Mouse (Mus musculus) kidney, embryonic 15.5 days (tissue): ENCODE results near the gene Pagr1b. TPM values are rescaled to one million over a fixed set of nuclear protein-coding genes. Genes with fewer than 3 reads are reported as not detected.
A peak's percentile ranks its signal among the peaks of the same experiment; 100 is the strongest.

ENCODE experiments used
- ATAC-seq: fragments of 200-750 bp; cut with Nextera tagmentation; replicated peaks from 2 replicates; pipeline ENCODE4 v1.8.0; 2017; ENCODE audit warnings: moderate TSS enrichment; ENCODE audit not compliant: low FRiP score
- H3K27ac ChIP-seq: fragments of 300-500 bp; sonication (generic); 2 replicates; pipeline ENCODE4 v1.5.1; 2015; ENCODE audit warnings: mild to moderate bottlenecking, inconsistent platforms
- H3K27me3 ChIP-seq: fragments of 300-500 bp; sonication (generic); 2 replicates; pipeline ENCODE4 v1.6.1; 2015; ENCODE audit warnings: inconsistent platforms
- H3K36me3 ChIP-seq: fragments of 300-500 bp; sonication (generic); 2 replicates; pipeline ENCODE4 v1.6.1; 2015; ENCODE audit warnings: inconsistent platforms
- H3K4me1 ChIP-seq: fragments of 300-500 bp; sonication (generic); 2 replicates; pipeline ENCODE4 v1.6.1; 2015; ENCODE audit warnings: inconsistent platforms
- H3K4me2 ChIP-seq: fragments of 300-500 bp; sonication (generic); 2 replicates; pipeline ENCODE4 v1.6.1; 2015; ENCODE audit warnings: moderate library complexity, mild to moderate bottlenecking, inconsistent platforms
- H3K4me3 ChIP-seq: fragments of 300-500 bp; sonication (generic); replicated peaks from 2 replicates; pipeline ENCODE4 v1.5.1; 2015; ENCODE audit warnings: mild to moderate bottlenecking, inconsistent platforms
- H3K9ac ChIP-seq: fragments of 300-500 bp; sonication (generic); 2 replicates; pipeline ENCODE4 v1.6.1; 2015; ENCODE audit warnings: mild to moderate bottlenecking, inconsistent platforms
- H3K9me3 ChIP-seq: fragments of 300-500 bp; sonication (generic); replicated peaks from 2 replicates; pipeline ENCODE4 v1.6.1; 2016; ENCODE audit warnings: inconsistent platforms
- WGBS: fragments of 180-500 bp; shearing (Covaris S2); methylation state at CpG from one replicate; pipeline ENCODE4 v1.1.7; 2015; ENCODE audit warnings: mixed read lengths; 5-methylcytosine and 5-hydroxymethylcytosine counted together
- polyA plus RNA-seq: library from polyadenylated mRNA; unstranded; fragments of >200 nt; fragmentation: Nextera tagmentation; extraction: Ambion mirVana; gene quantifications from 2 replicates; pipeline ENCODE4 v1.2.1, GENCODE M21; 2015

Gene Pagr1b
- polyA plus RNA-seq, 1 experiment from 2014 or later, result not detected

DNA sequence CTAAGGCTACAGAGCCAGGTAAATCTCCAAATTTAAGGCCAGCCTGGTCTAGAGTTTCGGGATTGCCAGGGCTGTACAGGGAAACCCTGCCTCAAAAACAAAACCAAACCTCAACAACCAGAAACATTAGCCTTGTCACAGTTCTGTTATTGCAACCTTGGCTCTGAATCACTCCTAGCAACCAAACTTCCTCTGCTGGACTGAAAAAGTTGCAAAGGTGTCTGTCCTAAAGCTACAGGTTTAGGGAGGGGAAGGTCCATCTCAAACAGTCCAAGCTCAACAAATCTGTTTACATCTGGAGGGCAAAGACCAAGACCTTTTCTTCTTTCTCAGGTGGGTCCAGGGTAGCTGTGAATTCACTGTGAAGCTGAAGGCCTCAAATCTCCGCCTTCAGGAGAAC lies 5.2 kb downstream of the Pagr1b start:
- H3K4me3 ChIP-seq, result no peak overlapping the region
- whole genome bisulfite sequencing, result 85% methylated on average over 2 of the region's 2 CpGs
- H3K27ac ChIP-seq, result no peak overlapping the region
- H3K36me3 ChIP-seq, result peaks cover 29% of the 10 kb centered on the region
- no peak for ATAC-seq
- H3K4me2 ChIP-seq, result no peak overlapping the region
- H3K9ac ChIP-seq, result no peak overlapping the region
- H3K4me1 ChIP-seq, result peaks cover 51% of the 10 kb centered on the region
- H3K27me3 ChIP-seq, result no peaks in the 10 kb centered on the region
- H3K9me3 ChIP-seq, result no peaks in the 10 kb centered on the region

DNA sequence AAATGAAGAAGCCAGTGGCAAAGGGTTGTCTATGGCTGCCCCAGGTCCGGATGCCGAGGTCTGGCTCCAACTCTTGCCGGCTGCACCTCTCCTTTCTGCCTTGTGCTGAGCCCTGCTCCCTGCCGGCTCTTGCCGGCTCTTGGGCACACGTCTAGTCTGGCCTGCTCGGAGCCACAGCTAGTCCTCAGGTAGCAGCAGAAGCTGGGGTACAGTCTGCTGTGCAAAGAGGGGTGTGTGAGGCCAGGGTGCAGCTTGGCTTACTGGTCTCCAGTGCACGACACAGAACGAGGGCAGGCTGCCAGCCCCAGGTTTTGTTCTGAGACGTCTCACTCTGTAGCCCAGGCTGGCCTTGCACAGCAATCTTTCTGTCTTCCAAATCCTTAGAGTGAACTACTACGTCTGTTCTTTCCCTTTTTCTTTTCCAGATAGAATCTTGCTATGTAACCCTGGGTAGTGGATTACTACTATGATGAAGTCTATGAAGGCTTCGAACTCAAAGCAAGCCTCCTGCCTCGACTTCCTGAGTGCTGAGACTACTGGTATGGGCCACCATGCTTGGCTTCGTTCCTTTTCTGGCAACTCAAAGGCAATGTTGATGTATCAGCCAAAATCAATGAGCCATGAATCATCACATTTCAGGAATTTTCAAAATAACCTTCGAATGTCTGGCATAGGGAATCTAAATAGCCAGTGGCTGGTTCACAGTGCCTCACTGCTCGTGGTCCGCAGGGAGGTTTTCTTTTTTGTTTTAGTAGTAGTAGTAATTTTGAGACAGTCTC lies 6.8 kb downstream of the Pagr1b start:
- no peak overlapping the region for H3K4me3 ChIP-seq
- no peaks in the 10 kb centered on the region for H3K27me3 ChIP-seq
- peaks cover 36% of the 10 kb centered on the region for H3K4me1 ChIP-seq
- H3K9ac ChIP-seq, result no peak overlapping the region
- 76% methylated on average over 17 of the region's 17 CpGs for WGBS
- H3K36me3 ChIP-seq, result peaks cover 18% of the 10 kb centered on the region
- H3K4me2 ChIP-seq, result no peak overlapping the region
- ATAC-seq, result no peak
- H3K27ac ChIP-seq, result peak overlapping the region; percentile 89
- no peaks in the 10 kb centered on the region for H3K9me3 ChIP-seq

DNA sequence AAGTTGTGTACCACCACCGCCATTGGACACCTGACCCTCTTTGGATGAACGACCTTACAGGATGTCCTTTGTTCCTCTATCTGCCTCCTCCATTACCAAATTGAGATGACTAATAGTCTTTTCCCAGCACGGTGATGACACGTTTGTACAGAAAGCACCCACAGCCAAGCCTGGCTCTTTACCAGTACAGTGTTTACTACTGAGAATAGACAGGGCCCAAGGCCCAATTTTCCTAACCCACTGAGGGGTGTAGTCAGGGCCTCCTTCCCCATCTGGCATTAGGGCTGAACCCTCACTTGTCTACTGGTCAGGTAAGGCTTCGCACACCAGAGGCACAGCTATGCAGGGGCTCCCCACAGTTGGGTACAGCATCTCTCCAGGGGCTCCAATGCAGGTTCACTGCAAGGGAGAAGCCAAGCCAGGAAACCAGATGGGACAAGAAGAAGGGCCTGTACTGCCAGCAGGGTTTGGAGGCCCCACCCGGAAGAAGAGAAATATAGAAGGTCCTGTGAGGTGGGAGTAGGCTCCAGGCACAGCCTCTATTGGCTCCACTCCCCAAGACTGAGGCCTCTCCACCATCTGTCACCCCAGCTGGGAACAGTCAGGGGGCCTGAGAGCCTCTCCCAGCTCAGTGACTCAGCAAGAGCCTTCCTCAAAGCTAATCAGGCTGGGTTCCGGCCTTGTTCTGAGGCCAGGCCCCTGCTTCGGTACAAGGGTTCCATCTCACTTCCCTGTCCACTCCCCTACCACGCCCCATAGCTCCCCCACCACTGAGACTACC lies 7.9 kb downstream of the Pagr1b start:
- peak; percentile 87 for ATAC-seq
- Histone ChIP-seq H3K4me2 (no peak overlapping the region; the same call in 1 of the 2 replicates), H3K36me3 (peaks cover 15% of the 10 kb centered on the region), H3K27me3 (no peaks in the 10 kb centered on the region), H3K4me1 (peaks cover 25% of the 10 kb centered on the region), H3K9me3 (no peaks in the 10 kb centered on the region), H3K9ac (peak overlapping the region; percentile 37; the same call in 1 of the 2 replicates), H3K27ac (peak overlapping the region; percentile 89), H3K4me3 (no peak overlapping the region)
- 43% methylated on average over 9 of the region's 9 CpGs for WGBS

DNA sequence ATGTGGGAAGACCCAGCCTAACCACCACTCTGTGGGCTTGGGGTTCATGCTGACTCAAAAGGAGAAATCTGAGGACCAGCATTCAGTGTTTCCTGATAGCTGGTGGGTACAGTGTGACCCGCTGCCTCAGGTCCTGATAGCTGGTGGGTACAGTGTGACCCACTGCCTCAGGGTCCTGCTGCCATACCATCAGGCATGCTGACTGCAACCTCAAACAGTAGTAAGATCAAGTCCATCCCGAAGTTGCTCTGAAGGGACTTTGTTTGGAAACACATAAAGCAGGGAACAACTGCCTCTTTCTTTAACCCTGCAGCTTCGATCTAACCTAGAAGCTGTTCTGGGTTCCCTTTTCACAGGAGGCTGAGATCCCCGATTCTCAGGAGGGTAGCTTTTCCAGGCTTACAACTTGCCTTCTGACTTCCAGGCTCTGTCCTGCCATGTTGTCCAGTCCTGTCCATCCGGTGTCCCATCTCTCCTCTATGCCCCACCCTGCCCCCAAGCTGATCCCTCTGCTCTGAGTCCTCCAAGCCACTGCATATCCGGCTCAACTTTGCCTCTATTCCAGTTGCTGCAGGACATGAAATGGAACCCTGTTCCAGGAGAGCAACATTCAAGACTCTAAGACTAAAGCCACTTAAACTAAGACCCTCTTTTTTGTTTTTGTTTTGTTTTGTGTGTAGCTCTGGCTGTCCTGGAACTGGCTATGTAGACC lies 8.8 kb downstream of the Pagr1b start:
- no peak overlapping the region for H3K4me3 ChIP-seq
- H3K9ac ChIP-seq, result no peak overlapping the region
- H3K27me3 ChIP-seq, result no peaks in the 10 kb centered on the region
- no peak overlapping the region for H3K27ac ChIP-seq
- H3K9me3 ChIP-seq, result no peaks in the 10 kb centered on the region
- peaks cover 5% of the 10 kb centered on the region for H3K36me3 ChIP-seq
- H3K4me1 ChIP-seq, result peaks cover 20% of the 10 kb centered on the region
- no peak overlapping the region for H3K4me2 ChIP-seq
- WGBS, result 85% methylated on average over 6 of the region's 6 CpGs
- no peak for ATAC-seq

DNA sequence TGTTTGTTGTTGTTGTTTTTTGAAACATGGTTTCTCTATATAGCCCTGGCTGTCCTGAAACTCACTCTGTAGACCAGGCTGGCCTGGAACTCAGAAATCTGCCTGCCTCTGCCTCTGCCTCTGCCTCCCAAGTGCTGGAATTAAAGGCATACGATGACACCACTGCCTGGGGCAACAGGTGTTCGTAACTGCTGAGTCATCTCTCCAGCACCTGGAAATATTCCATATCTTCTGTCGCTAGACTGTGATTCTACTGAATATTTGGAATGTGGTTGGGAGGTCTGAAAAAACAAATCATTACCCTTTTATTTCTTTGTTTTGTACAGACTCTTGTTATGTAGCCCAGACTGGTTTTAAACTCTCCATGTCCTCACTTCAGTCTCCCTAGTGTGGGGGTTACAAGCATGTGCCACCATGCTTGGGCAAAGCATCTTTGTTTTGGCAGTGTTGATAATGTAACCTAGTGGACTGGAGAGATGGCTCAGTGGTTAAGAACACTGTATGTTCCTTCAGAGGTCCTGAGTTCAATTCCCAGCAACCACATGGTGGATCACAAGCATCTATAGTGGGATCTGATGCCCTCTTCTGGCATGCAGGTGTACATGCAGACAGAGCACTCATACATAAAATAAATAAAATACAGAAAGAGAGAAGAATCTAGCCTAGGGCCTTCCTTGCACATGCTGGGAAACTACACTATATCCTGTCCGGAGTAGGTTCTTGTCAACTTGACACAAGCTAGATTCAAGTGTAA lies 12.0 kb downstream of the Pagr1b start:
- Histone ChIP-seq H3K4me3 (no peak overlapping the region), H3K27me3 (no peaks in the 10 kb centered on the region), H3K4me1 (peaks cover 12% of the 10 kb centered on the region), H3K27ac (no peak overlapping the region), H3K4me2 (no peak overlapping the region), H3K9me3 (no peaks in the 10 kb centered on the region), H3K36me3 (no peaks in the 10 kb centered on the region), H3K9ac (no peak overlapping the region)
- WGBS, result 87% methylated on average over 4 of the region's 4 CpGs
- no peak for ATAC-seq

DNA sequence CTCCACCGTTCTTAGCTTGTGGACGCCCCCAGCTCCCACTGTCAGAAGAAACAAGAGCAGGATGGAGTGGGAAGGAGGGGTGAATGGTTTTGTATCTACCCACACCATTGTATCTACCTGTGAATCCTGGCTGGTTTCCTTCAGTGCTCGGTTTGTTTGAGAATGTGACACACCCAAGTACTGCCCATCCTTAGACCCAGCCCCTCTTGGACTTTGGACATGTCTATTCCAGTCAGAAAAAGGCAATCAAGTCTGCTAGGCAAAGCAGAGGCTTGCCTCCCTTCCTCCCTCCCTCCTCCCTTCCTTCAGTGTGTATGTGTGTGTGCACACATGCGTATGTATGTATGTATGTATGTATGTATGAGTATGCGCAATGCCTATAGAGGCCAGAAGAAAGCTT lies 12.7 kb downstream of the Pagr1b start:
- H3K27ac ChIP-seq, result no peak overlapping the region
- no peak overlapping the region for H3K4me3 ChIP-seq
- no peaks in the 10 kb centered on the region for H3K9me3 ChIP-seq
- H3K27me3 ChIP-seq, result no peaks in the 10 kb centered on the region
- H3K4me1 ChIP-seq, result peaks cover 5% of the 10 kb centered on the region
- no peak overlapping the region for H3K9ac ChIP-seq
- 91% methylated on average over 5 of the region's 5 CpGs for WGBS
- no peaks in the 10 kb centered on the region for H3K36me3 ChIP-seq
- ATAC-seq, result no peak
- no peak overlapping the region for H3K4me2 ChIP-seq

DNA sequence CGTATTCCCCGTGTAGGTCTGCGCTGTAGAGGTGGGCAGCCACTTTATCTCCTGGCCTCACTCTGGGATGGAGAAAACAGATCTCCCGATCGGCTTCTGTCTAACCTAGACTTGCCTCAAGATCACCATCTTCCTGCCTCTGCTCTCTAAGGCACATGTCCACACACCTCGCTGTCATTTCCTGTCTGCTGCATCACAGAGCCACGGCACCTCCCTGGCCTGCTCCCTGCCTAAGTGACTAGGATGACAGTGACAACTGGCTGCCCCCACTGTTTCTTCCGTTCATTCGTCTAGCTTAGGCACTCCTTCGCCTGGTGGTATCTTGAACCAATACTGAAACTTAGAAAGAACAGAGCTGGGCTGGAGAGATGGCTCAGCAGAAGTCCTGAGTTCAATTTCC lies 16.7 kb downstream of the Pagr1b start:
- 76% methylated on average over 10 of the region's 10 CpGs for WGBS

DNA sequence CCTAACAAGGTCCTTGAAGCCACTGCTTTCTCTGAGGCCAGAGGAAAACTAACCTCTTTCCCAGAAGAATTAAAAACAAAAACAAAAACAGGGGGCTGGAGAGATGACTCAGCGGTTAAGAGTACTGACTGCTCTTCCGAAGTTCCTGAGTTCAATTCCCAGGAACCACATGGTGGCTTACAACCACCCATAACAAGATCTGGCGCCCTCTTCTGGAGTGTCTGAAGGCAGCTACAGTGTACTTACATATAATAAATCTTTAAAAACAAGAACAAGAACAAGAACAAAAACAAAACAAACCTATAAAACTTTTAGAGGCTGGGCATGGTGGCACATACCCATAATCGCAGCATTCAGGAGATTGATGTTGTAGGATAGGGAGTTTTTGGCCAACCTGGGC lies 19.8 kb downstream of the Pagr1b start:
- Histone ChIP-seq H3K27ac (no peak overlapping the region), H3K27me3 (no peaks in the 10 kb centered on the region), H3K36me3 (peaks cover 9% of the 10 kb centered on the region; the same call in 1 of the 2 replicates), H3K9me3 (0 out of 2 replicates have a peak, but pooled peaks cover 5% of the 10 kb centered on the region), H3K4me3 (no peak overlapping the region), H3K9ac (no peak overlapping the region), H3K4me2 (no peak overlapping the region), H3K4me1 (0 out of 2 replicates have a peak, but pooled peaks cover 4% of the 10 kb centered on the region)
- no peak for ATAC-seq
- WGBS, result 82% methylated on average over 4 of the region's 4 CpGs

More for the DNA sequence above, 16.7 kb downstream of the Pagr1b start:
- no peak overlapping the region for H3K4me2 ChIP-seq
- H3K36me3 ChIP-seq, result peaks cover 9% of the 10 kb centered on the region; the same call in 1 of the 2 replicates
- ATAC-seq, result no peak
- H3K4me3 ChIP-seq, result no peak overlapping the region
- H3K9ac ChIP-seq, result no peak overlapping the region
- H3K27me3 ChIP-seq, result no peaks in the 10 kb centered on the region
- H3K27ac ChIP-seq, result no peak overlapping the region
- H3K4me1 ChIP-seq, result no peaks in the 10 kb centered on the region
- H3K9me3 ChIP-seq, result 0 out of 2 replicates have a peak, but pooled peaks cover 5% of the 10 kb centered on the region

DNA sequence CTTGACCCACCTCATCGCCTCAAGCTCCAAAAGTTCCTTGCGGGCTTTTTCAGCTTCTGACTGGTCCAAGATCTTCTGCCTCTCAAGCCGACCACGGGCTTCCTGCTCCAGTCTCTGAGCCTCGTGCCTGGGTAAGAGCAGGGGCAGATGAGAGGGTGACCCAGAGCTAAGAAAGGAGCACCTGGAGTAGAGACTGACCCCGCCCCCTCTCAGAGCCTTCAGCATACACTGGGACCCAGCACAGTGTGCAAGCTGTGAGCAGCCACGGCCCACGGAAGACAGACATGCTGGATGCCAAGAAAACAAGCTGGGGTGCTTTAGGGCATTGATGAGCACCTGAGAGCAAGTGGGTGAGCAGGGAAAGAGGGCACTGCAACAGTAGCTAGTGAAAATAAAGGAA lies 27.5 kb downstream of the Pagr1b start:
- no peak for ATAC-seq
- WGBS, result 74% methylated on average over 8 of the region's 8 CpGs
- Histone ChIP-seq H3K9me3 (no peaks in the 10 kb centered on the region), H3K27me3 (no peaks in the 10 kb centered on the region), H3K4me2 (no peak overlapping the region), H3K9ac (no peak overlapping the region), H3K27ac (no peak overlapping the region), H3K4me1 (0 out of 2 replicates have a peak, but pooled peaks cover 6% of the 10 kb centered on the region), H3K4me3 (no peak overlapping the region), H3K36me3 (no peaks in the 10 kb centered on the region)

DNA sequence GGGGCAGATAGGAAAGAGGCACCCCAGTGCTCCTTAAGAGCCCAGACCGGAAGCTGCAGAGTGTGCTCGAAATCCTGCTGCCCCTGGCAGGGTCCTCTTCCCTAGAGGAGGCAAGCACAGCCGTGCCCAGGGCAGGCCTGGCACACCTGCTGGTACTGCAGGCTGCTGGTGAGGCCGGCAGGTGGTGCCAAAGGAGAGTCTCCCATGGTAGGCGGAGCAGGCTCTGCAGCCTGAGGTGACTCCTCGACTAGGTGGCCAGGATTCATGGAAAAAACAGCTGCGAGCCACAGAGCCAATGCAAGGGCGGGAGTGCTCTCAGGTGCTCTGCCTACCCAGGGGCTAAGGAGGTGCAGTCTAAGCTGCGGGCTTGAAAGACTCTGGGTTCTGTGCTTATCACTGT lies 30.0 kb downstream of the Pagr1b start:
- H3K4me1 ChIP-seq, result 0 out of 2 replicates have a peak, but pooled peaks cover 2% of the 10 kb centered on the region
- peaks cover 3% of the 10 kb centered on the region for H3K36me3 ChIP-seq
- no peaks in the 10 kb centered on the region for H3K9me3 ChIP-seq
- H3K27ac ChIP-seq, result no peak overlapping the region
- no peak overlapping the region for H3K4me2 ChIP-seq
- no peaks in the 10 kb centered on the region for H3K27me3 ChIP-seq
- no peak overlapping the region for H3K4me3 ChIP-seq
- ATAC-seq, result peak; percentile 66
- 39% methylated on average over 9 of the region's 9 CpGs for WGBS
- no peak overlapping the region for H3K9ac ChIP-seq

DNA sequence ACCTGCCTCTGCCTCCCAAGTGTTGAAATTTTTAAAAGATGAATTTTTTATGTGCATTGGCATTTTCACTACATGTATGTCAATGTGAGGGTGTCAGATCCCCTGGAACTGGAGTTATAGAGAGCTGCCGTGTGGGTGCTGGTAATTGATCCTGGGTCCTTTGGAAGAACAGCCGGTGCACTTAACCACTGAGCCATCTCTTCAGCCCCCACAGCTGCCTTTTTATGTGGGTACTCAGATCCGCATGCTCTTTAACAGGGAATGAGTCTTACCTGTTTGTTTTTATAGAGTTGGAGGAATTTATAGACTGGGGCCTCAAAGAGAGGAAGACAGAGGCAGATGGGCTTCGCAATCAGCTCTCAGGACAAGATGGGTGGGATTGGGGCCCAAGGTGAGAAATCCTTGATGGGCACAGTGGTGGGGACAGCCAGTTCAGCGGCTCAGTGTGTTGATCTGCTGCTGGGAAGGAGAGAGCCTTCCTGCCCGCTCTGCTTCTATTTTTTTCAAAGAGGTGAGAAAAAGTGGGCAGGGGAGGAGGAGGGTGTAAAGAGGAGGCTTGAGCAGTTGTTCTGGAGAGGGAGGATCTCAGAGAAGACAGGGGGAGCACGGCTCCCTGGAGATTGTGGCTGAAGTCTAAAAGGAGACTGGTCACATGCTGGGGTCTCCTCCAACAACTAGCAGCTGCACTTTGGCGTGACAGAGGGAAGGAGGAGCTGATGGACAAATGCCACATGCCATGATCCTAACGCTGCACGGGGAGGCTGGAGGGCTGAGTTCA lies 31.4 kb downstream of the Pagr1b start:
- ATAC-seq, result no peak
- WGBS, result 22% methylated on average over 10 of the region's 10 CpGs
- H3K27ac ChIP-seq, result no peak overlapping the region

More for the DNA sequence above, 31.4 kb downstream of the Pagr1b start:
- Histone ChIP-seq H3K4me1 (0 out of 2 replicates have a peak, but pooled peaks cover 2% of the 10 kb centered on the region), H3K4me3 (no peak overlapping the region), H3K36me3 (peaks cover 17% of the 10 kb centered on the region), H3K4me2 (no peak overlapping the region), H3K27me3 (no peaks in the 10 kb centered on the region), H3K9me3 (no peaks in the 10 kb centered on the region), H3K9ac (no peak overlapping the region)
